Mouse (Mus musculus) myocyte (in vitro differentiated cells): ENCODE results near the gene Racgap1.

Experiments used
- POLR2A ChIP-seq: IDR thresholded peaks from one replicate; pipeline ENCODE4 v1.6.1; 2011; ENCODE audit warnings: low read depth, mild to moderate bottlenecking, control low read depth, moderate library complexity; ENCODE audit not compliant: insufficient read length
- TCF12 ChIP-seq: IDR thresholded peaks from one replicate; pipeline ENCODE4 v1.6.1; 2011; ENCODE audit warnings: mild to moderate bottlenecking, control low read depth; ENCODE audit not compliant: poor library complexity, insufficient read depth, severe bottlenecking

DNA sequence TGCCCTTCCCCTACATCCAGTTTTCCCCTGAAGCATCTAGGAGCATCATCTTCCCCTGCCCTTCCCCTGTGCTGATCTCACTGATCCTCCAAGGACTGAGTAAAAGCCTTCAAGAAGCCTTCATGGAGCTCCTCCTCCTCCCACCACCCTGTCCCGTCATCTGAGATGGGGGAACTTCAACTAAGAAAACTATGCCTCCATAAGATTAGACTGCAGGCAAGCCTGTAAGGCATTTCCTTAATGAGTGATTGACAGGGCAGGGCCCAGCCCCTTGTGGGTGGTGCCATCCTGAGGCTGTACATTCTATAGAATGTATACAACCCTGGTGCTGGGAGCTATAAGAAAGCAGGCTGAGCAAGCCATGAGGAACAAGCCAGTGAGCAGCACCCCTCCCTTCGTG is 7.0 kb upstream of the Racgap1 start:
- TF ChIP-seq TCF12 = no peak
- no peak for TF ChIP-seq POLR2A
